In the genomic region with DNA sequence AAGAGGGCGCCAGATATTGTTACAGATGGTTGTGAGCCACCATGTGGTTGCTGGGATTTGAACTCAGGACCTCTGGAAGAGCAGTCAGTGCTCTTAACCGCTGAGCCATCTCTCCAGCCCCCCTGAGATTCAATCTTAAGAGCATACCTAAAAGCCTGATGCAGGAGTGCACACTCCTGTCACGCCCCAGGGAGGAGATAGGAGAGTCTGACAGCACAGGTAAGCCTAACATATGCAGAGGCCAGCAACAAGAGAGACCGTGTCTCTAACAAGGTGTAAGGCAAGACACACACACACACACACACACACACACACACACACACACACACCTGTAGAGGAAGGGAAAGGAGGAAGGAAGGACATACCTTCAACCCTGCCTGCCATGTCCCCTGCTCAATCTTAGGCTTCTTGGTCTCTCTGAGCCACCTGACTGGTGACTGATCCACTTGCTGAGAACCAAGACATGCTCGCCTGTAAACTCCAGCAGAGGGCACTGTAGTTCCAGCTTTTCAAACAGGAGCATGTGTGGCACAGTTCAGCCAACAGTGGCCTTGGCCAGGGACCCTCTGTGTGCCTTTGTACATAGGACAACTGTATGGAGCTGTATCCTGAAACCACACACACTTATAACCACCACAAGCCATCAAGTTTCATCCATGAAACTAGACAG, we compare ENCODE assay signal across 8 mouse cellular contexts. TPM values are rescaled to one million over a fixed set of nuclear protein-coding genes. Genes with fewer than 3 reads are reported as not detected.
A peak's percentile ranks its signal among the peaks of the same experiment; 100 is the strongest.
DNase-seq lines count a peak whose midpoint lies in the region; ATAC-seq and TF ChIP-seq lines count a peak whose summit lies in the region.

No protein-coding gene starts in this region.

- peak; percentile 95 for DNase-seq in heart, adult 11 months
- no peak for DNase-seq in heart, postnatal 25 days (ENCODE audit: low spot score)
- DNase-seq in cerebellum, postnatal 25 days, result peak; percentile 81 to 87
- DNase-seq in frontal cortex, postnatal 36 days (ENCODE audit: low spot score in 2 of 2), result peak; percentile 63 to 84
- peak; percentile 81 for DNase-seq in intestine, embryonic 14.5 days (ENCODE audit: low spot score)
- DNase-seq in left cerebral cortex, postnatal 10 days (ENCODE audit: extremely low spot score in 1 of 2, low spot score in 2 of 2), result peak; percentile 71 to 76

- H3K27ac ChIP-seq in intestine, embryonic 14.5 days (ENCODE audit: low read depth), result no peak overlapping the region
- H3K27ac ChIP-seq in small intestine, adult 2 months (ENCODE audit: insufficient read depth, low read depth, low read length), result no peak overlapping the region

- H3K27me3 ChIP-seq in intestine, embryonic 14.5 days (replicated peaks; ENCODE audit: control insufficient read depth, insufficient read depth, low read length), result no peaks in the 10 kb centered on the region
- H3K27me3 ChIP-seq in small intestine, adult 2 months (ENCODE audit: control insufficient read depth, insufficient read depth, low read length), result no peaks in the 10 kb centered on the region

- H3K9me3 ChIP-seq in intestine, embryonic 14.5 days (ENCODE audit: control insufficient read depth, low read length), result no peaks in the 10 kb centered on the region

- intact Hi-C loops in heart, postnatal 25 days (cut with DNase I), result loop anchor here (1.0 to 10.0 kb wide), 3 partner anchors 37 to 245 kb away; no protein-coding TSS in a partner anchor
- intact Hi-C loops in left cerebral cortex, postnatal 10 days (cut with DNase I), result loop anchor here (2.0 to 10.0 kb wide), 3 partner anchors 37 to 217 kb away; partner anchors contain the start of gene Ccdc65

- no peaks in the 10 kb centered on the region for H3K36me3 ChIP-seq in intestine, embryonic 14.5 days (ENCODE audit: control insufficient read depth, insufficient read depth, low read length)
- H3K36me3 ChIP-seq in small intestine, adult 2 months (ENCODE audit: control insufficient read depth, insufficient read depth, low read length), result no peaks in the 10 kb centered on the region

- no peak overlapping the region for H3K4me3 ChIP-seq in intestine, embryonic 14.5 days (ENCODE audit: low read depth, low read length)
- H3K4me3 ChIP-seq in small intestine, adult 2 months (ENCODE audit: low read depth, low read length), result no peak overlapping the region

- no peak for TF ChIP-seq POLR2A in small intestine, adult 2 months (IDR thresholded peaks at IDR 0.05; ENCODE audit: low read depth, low read length)

- H3K4me1 ChIP-seq in intestine, embryonic 14.5 days (replicated peaks; ENCODE audit: control insufficient read depth, insufficient read depth, low read length), result no peaks in the 10 kb centered on the region
- H3K4me1 ChIP-seq in small intestine, adult 2 months (ENCODE audit: control insufficient read depth, insufficient read depth, insufficient read length, low read length), result peaks cover 6% of the 10 kb centered on the region; the same call in 1 of the 2 replicates

- H3K9ac ChIP-seq in intestine, embryonic 14.5 days (ENCODE audit: low read length), result no peak overlapping the region

- peak; percentile 81; the same call in 1 of the 2 replicates for TF ChIP-seq CTCF in small intestine, adult 2 months (IDR thresholded peaks at IDR 0.05; ENCODE audit: extremely low read depth, insufficient read length, insufficient replicate concordance, low read depth, low read length)

- ATAC-seq in intestine, embryonic 14.5 days (replicated peaks; ENCODE audit: low FRiP score, low TSS enrichment, low read depth), result peak; percentile 77
- peak; percentile 92 for ATAC-seq in megakaryocyte-erythroid progenitor cell, adult 5-6 weeks (replicated peaks; ENCODE audit: low FRiP score, low TSS enrichment, poor library complexity, severe bottlenecking)

- H3K4me2 ChIP-seq in intestine, embryonic 14.5 days (ENCODE audit: low read length), result no peak overlapping the region

- WGBS in intestine, embryonic 14.5 days, result 49% methylated on average over 4 of the region's 5 CpGs
- WGBS in small intestine, adult 2 months, result 33% methylated on average over 5 of the region's 5 CpGs

RNA-seq across cellular contexts. Expression of gene 4930415O20Rik, which starts 9.1 kb away (rescaled TPM):
- 1 to 10 TPM in 1 of 2 experiments, under 1 TPM in 1; 0.68 to 1.0 TPM for total RNA-seq in heart, postnatal 25 days (2021)
- 0.35 and 0.59 TPM in 2 replicates for polyA plus RNA-seq in intestine, embryonic 14.5 days (2014; fragmentation: Nextera tagmentation; extraction: Ambion mirVana)
- not detected for total RNA-seq in left cerebral cortex, postnatal 10 days (2021)
- total RNA-seq in megakaryocyte-erythroid progenitor cell, adult 5-6 weeks (2014; fragmentation: Nextera tagmentation), result not detected in 2 replicates
- not detected in 2 replicates for total RNA-seq in megakaryocyte-erythroid progenitor cell, adult 5-6 weeks (2017)
- 0.46 and 2.7 TPM in 2 replicates for polyA plus RNA-seq in small intestine, adult 2 months (2012; rRNA removed)

RNA-seq across cellular contexts. Expression of gene Ccnt1, which starts 9.2 kb away (rescaled TPM):
- 10 to 100 TPM; 31.0 to 31.9 TPM for total RNA-seq in heart, postnatal 25 days (2021)
- polyA plus RNA-seq in intestine, embryonic 14.5 days (2014; fragmentation: Nextera tagmentation; extraction: Ambion mirVana), result 48.7 and 52.6 TPM in 2 replicates
- total RNA-seq in left cerebral cortex, postnatal 10 days (2021), result 10 to 100 TPM; 42.0 to 50.2 TPM
- total RNA-seq in megakaryocyte-erythroid progenitor cell, adult 5-6 weeks (2014; fragmentation: Nextera tagmentation), result 66.8 and 70.7 TPM in 2 replicates
- 80.8 and 88.3 TPM in 2 replicates for total RNA-seq in megakaryocyte-erythroid progenitor cell, adult 5-6 weeks (2017)
- polyA plus RNA-seq in small intestine, adult 2 months (2012; rRNA removed), result 3.6 and 5.2 TPM in 2 replicates

RNA-seq across cellular contexts. Expression of gene Adcy6, which starts 29.9 kb away (rescaled TPM):
- 100 to 1,000 TPM; 188 to 238 TPM for total RNA-seq in heart, postnatal 25 days (2021)
- polyA plus RNA-seq in intestine, embryonic 14.5 days (2014; fragmentation: Nextera tagmentation; extraction: Ambion mirVana), result 19.8 and 21.9 TPM in 2 replicates
- 10 to 100 TPM; 37.1 to 38.1 TPM for total RNA-seq in left cerebral cortex, postnatal 10 days (2021)
- total RNA-seq in megakaryocyte-erythroid progenitor cell, adult 5-6 weeks (2014; fragmentation: Nextera tagmentation), result 55.8 and 57.2 TPM in 2 replicates
- 28.8 and 45.9 TPM in 2 replicates for total RNA-seq in megakaryocyte-erythroid progenitor cell, adult 5-6 weeks (2017)
- 55.9 and 89.2 TPM in 2 replicates for polyA plus RNA-seq in small intestine, adult 2 months (2012; rRNA removed)

RNA-seq across cellular contexts. Expression of gene Kansl2, which starts 45.9 kb away (rescaled TPM):
- total RNA-seq in heart, postnatal 25 days (2021), result 10 to 100 TPM; 74.0 to 75.6 TPM
- 97.3 and 99.7 TPM in 2 replicates for polyA plus RNA-seq in intestine, embryonic 14.5 days (2014; fragmentation: Nextera tagmentation; extraction: Ambion mirVana)
- total RNA-seq in left cerebral cortex, postnatal 10 days (2021), result 10 to 100 TPM; 62.2 to 64.0 TPM
- 68.9 and 73.0 TPM in 2 replicates for total RNA-seq in megakaryocyte-erythroid progenitor cell, adult 5-6 weeks (2014; fragmentation: Nextera tagmentation)
- 54.4 and 57.7 TPM in 2 replicates for total RNA-seq in megakaryocyte-erythroid progenitor cell, adult 5-6 weeks (2017)
- polyA plus RNA-seq in small intestine, adult 2 months (2012; rRNA removed), result 8.4 and 15.0 TPM in 2 replicates

RNA-seq across cellular contexts. Expression of gene Cacnb3, which starts 50.7 kb away (rescaled TPM):
- total RNA-seq in heart, postnatal 25 days (2021), result 1 to 10 TPM; 4.1 TPM
- polyA plus RNA-seq in intestine, embryonic 14.5 days (2014; fragmentation: Nextera tagmentation; extraction: Ambion mirVana), result 31.5 and 34.8 TPM in 2 replicates
- 100 to 1,000 TPM; 173 to 185 TPM for total RNA-seq in left cerebral cortex, postnatal 10 days (2021)
- not detected in 2 replicates for total RNA-seq in megakaryocyte-erythroid progenitor cell, adult 5-6 weeks (2014; fragmentation: Nextera tagmentation)
- total RNA-seq in megakaryocyte-erythroid progenitor cell, adult 5-6 weeks (2017), result not detected in 2 replicates
- 19.1 and 40.2 TPM in 2 replicates for polyA plus RNA-seq in small intestine, adult 2 months (2012; rRNA removed)
